Mouse (Mus musculus): ENCODE results near the gene Hamp.
"Not testable (repeated sequence)": the region's sequence is repeated elsewhere in the genome, so short reads cannot be mapped to it uniquely, and the experiment has no call there.

- not testable (repeated sequence) for TF ChIP-seq POLR2A (IDR thresholded peaks at IDR 0.05; ENCODE audit: borderline replicate concordance, low read depth, low read length); CTCF (IDR thresholded peaks at IDR 0.05; ENCODE audit: low read depth, low read length)
Measured at GRCm38 (mm10) chr7:30935422-30936099, 8.3 kb downstream of the Hamp start.
